Mouse (Mus musculus) hindbrain, embryonic 14.5 days (tissue): ENCODE results near the gene G6pc. TPM values are rescaled to one million over a fixed set of nuclear protein-coding genes. Genes with fewer than 3 reads are reported as not detected.
A peak's percentile ranks its signal among the peaks of the same experiment; 100 is the strongest.
"Not testable (repeated sequence)": the region's sequence is repeated elsewhere in the genome, so short reads cannot be mapped to it uniquely, and the experiment has no call there.

Experiments
- ATAC-seq: fragments of 200-750 bp; cut with Nextera tagmentation; 2 replicates; pipeline ENCODE4 v1.8.0; 2017; ENCODE audit warnings: moderate number of reproducible peaks, mild to moderate bottlenecking, moderate TSS enrichment, moderate library complexity; ENCODE audit not compliant: low FRiP score
- DNase-seq: peaks from one replicate; pipeline ENCODE4 v3.0.0-alpha.2; 2015; ENCODE audit warnings: low spot score
- H3K27ac ChIP-seq: fragments of 300-500 bp; sonication (generic); 2 replicates; pipeline ENCODE4 v1.5.1; 2014; ENCODE audit warnings: mild to moderate bottlenecking, moderate library complexity
- H3K27me3 ChIP-seq: fragments of 300-500 bp; sonication (generic); 2 replicates; pipeline ENCODE4 v1.6.1; 2014; ENCODE audit warnings: mild to moderate bottlenecking, low read length, mixed read lengths; ENCODE audit not compliant: control insufficient read depth, insufficient read depth
- H3K36me3 ChIP-seq: fragments of 300-500 bp; sonication (generic); replicated peaks from 2 replicates; pipeline ENCODE4 v1.6.1; 2014; ENCODE audit not compliant: control insufficient read depth, insufficient read depth
- H3K4me1 ChIP-seq: fragments of 300-500 bp; sonication (generic); replicated peaks from 2 replicates; pipeline ENCODE4 v1.6.1; 2014; ENCODE audit warnings: antibody characterized with exemption, low read length, mixed read lengths; ENCODE audit not compliant: control insufficient read depth, insufficient read depth
- H3K4me2 ChIP-seq: fragments of 300-500 bp; sonication (generic); replicated peaks from 2 replicates; pipeline ENCODE4 v1.6.1; 2014; ENCODE audit warnings: mild to moderate bottlenecking, moderate library complexity
- H3K4me3 ChIP-seq: fragments of 300-500 bp; sonication (generic); replicated peaks from 2 replicates; pipeline ENCODE4 v1.5.1; 2014; ENCODE audit warnings: mild to moderate bottlenecking, low read length
- H3K9ac ChIP-seq: fragments of 300-500 bp; sonication (generic); 2 replicates; pipeline ENCODE4 v1.6.1; 2014
- H3K9me3 ChIP-seq: fragments of 300-500 bp; sonication (generic); 2 replicates; pipeline ENCODE4 v1.6.1; 2016; ENCODE audit warnings: low read length; ENCODE audit not compliant: control insufficient read depth
- WGBS: fragments of 180-500 bp; shearing (Covaris S2); extraction: QIAGEN DNeasy Blood & Tissue Kit; methylation state at CpG from one replicate; pipeline ENCODE4 v1.1.7; 2014; 5-methylcytosine and 5-hydroxymethylcytosine counted together
- polyA plus RNA-seq: library from polyadenylated mRNA; unstranded; fragments of >200 nt; fragmentation: Nextera tagmentation; extraction: Ambion mirVana; gene quantifications from 2 replicates; pipeline ENCODE4 v1.2.1, GENCODE M21; 2014

G6pc gene
- not detected in 2 replicates for polyA plus RNA-seq

GRCm38 (mm10) chr11:101367326-101367935 is at the start of gene G6pc:
Gene G6pc, plus strand, starts transcription at chr11:101367561.
- Histone ChIP-seq H3K27ac (no peak within 1 kb of the TSS), H3K4me3 (no peak within 1 kb of the TSS), H3K36me3 (no peaks in the 10 kb centered on the region), H3K27me3 (no peaks in the 10 kb centered on the region), H3K4me1 (no peaks in the 10 kb centered on the region), H3K9ac (no peak within 1 kb of the TSS), H3K9me3 (no peaks in the 10 kb centered on the region), H3K4me2 (no peak within 1 kb of the TSS)
- ATAC-seq (no peak), DNase-seq (no peak)
- WGBS = 92% methylated on average over 8 of the region's 8 CpGs

DNA sequence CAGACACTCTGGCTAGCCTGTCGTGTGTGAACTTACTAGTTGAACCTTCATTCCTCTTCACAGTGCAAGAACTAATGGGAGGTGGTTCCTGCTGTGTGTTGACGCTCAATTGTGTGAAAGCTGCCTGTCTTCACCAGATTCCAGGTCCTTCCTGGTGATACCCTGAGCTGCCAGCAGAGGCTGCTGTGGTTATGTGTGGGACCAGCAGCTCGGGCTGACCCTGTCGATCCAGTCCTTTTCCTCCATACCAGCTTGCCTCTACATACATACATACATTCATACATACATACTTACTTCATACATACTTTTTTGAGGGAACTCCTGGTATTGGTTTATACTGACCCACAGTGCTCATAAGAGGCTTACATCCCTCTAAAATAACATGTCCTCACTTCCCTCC is 43.8 kb upstream of the G6pc start:
- H3K27ac ChIP-seq = no peak overlapping the region
- no peaks in the 10 kb centered on the region for H3K27me3 ChIP-seq
- peak; percentile 62; the same call in 1 of the 2 replicates for ATAC-seq
- H3K4me1 ChIP-seq = no peaks in the 10 kb centered on the region
- H3K9ac ChIP-seq = no peak overlapping the region
- WGBS = 9% methylated on average over 4 of the region's 4 CpGs
- H3K9me3 ChIP-seq = no peaks in the 10 kb centered on the region
- H3K4me2 ChIP-seq = no peak overlapping the region
- no peak overlapping the region for H3K4me3 ChIP-seq
- H3K36me3 ChIP-seq = peaks cover 72% of the 10 kb centered on the region
- DNase-seq = peak; percentile 79

DNA sequence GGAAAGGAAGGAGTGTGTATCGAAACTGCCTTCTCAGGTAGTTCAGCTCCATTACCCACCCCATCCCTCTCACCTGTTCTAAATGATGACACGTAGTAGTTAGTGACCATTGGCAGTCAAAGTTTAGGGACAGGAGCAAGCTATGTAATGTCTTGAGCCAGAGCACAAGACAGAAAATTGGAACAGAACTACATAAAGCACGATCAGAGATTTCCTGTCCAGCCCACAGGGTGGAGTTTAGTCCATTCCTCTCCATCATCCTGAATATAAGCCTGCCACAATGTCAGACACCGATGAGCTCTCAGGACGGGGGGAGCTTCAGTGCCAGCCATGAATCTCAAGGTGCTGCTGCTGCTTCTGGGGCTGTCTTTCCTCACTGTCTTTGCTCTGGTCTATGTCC is 42.6 kb upstream of the G6pc start, which contains the start of gene Aoc2:
Gene Aoc2, plus strand, starts transcription at position 301 of the 400 bp plus-strand sequence.
- H3K9ac ChIP-seq = no peak within 1 kb of the TSS
- no peaks in the 10 kb centered on the region for H3K4me1 ChIP-seq
- no peak within 1 kb of the TSS for H3K4me2 ChIP-seq
- no peaks in the 10 kb centered on the region for H3K27me3 ChIP-seq
- no peak within 1 kb of the TSS for H3K27ac ChIP-seq
- peaks cover 61% of the 10 kb centered on the region for H3K36me3 ChIP-seq
- no peaks in the 10 kb centered on the region for H3K9me3 ChIP-seq
- ATAC-seq (no peak), DNase-seq (no peak)
- 94% methylated on average over 5 of the region's 5 CpGs for WGBS
- no peak within 1 kb of the TSS for H3K4me3 ChIP-seq

- ATAC-seq, H3K4me2 ChIP-seq, H3K9me3 ChIP-seq, H3K4me3 ChIP-seq, H3K9ac ChIP-seq, H3K27ac ChIP-seq, H3K4me1 ChIP-seq, H3K27me3 ChIP-seq, DNase-seq: not testable (repeated sequence)
- H3K36me3 ChIP-seq = peaks cover 56% of the 10 kb centered on the region
- WGBS = 86% methylated on average over 11 of the region's 11 CpGs
These were observed 42.2 kb upstream of the G6pc start for GRCm38 (mm10) chr11:101325201-101325600.

DNA sequence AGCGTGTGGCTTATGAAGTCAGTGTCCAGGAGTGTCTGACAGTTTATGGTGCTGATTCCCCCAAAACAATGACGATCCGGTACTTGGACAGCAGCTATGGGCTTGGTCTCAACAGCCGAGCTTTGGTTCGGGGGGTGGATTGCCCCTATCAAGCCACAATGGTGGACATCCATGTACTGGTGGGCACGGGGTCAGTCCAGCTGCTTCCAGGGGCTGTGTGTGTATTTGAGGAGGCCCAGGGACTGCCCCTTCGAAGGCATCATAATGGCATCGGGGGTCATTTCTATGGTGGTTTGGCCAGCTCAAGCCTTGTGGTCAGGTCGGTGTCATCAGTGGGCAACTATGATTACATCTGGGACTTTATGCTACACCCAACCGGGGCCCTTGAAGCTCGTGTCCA is 41.2 kb upstream of the G6pc start:
- DNase-seq = no peak
- H3K36me3 ChIP-seq = peaks cover 47% of the 10 kb centered on the region
- no peak for ATAC-seq
- no peak overlapping the region for H3K27ac ChIP-seq
- H3K4me3 ChIP-seq = no peak overlapping the region
- 83% methylated on average over 11 of the region's 11 CpGs for WGBS
- H3K27me3 ChIP-seq = no peaks in the 10 kb centered on the region
- H3K9ac ChIP-seq = no peak overlapping the region
- H3K4me1 ChIP-seq = no peaks in the 10 kb centered on the region
- no peak overlapping the region for H3K4me2 ChIP-seq
- no peaks in the 10 kb centered on the region for H3K9me3 ChIP-seq

- DNase-seq (no peak), ATAC-seq (no peak)
- Histone ChIP-seq H3K9me3 (no peaks in the 10 kb centered on the region), H3K36me3 (peaks cover 35% of the 10 kb centered on the region), H3K27ac (no peak overlapping the region), H3K4me2 (no peak overlapping the region), H3K27me3 (no peaks in the 10 kb centered on the region), H3K4me1 (no peaks in the 10 kb centered on the region), H3K9ac (no peak overlapping the region), H3K4me3 (no peak overlapping the region)
- 61% methylated on average over 3 of the region's 3 CpGs for WGBS
These were observed 40.0 kb upstream of the G6pc start for GRCm38 (mm10) chr11:101327311-101327710.

DNA sequence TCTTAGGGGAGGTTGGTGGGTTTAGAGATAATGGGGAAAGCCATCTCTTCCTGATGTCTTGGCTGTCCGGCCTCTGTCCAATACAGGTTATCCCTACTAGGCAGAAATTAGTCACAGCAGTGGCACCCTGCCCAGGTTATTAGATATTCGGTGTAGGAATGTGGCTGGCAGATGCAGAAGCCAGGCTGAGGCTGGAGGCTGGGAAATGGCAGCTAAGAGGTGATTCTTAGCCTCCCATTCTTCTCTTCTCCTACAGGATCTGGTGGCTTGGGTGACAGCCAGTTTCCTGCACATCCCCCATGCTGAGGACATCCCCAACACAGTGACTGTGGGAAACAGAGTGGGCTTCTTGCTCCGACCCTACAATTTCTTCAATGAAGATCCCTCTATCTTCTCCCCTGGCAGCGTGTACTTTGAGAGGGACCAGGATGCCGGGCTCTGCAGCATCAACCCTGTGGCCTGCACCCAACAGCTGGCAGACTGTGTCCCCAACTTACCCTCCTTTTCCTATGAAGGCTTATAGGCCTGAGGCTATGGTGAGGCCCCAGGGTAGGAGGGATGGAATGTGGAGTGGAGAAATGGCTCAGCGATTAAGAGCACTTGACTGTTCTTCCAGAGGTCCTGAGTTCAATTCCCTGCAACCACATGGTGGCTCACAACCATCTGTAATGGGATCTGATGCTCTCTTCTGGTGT is 38.3 kb upstream of the G6pc start:
- H3K4me2 ChIP-seq = no peak overlapping the region
- no peak for DNase-seq
- no peaks in the 10 kb centered on the region for H3K27me3 ChIP-seq
- H3K27ac ChIP-seq = no peak overlapping the region
- 82% methylated on average over 6 of the region's 6 CpGs for WGBS
- no peaks in the 10 kb centered on the region for H3K4me1 ChIP-seq
- H3K9me3 ChIP-seq = no peaks in the 10 kb centered on the region
- ATAC-seq = no peak
- H3K4me3 ChIP-seq = no peak overlapping the region
- H3K36me3 ChIP-seq = peaks cover 21% of the 10 kb centered on the region
- H3K9ac ChIP-seq = no peak overlapping the region

DNA sequence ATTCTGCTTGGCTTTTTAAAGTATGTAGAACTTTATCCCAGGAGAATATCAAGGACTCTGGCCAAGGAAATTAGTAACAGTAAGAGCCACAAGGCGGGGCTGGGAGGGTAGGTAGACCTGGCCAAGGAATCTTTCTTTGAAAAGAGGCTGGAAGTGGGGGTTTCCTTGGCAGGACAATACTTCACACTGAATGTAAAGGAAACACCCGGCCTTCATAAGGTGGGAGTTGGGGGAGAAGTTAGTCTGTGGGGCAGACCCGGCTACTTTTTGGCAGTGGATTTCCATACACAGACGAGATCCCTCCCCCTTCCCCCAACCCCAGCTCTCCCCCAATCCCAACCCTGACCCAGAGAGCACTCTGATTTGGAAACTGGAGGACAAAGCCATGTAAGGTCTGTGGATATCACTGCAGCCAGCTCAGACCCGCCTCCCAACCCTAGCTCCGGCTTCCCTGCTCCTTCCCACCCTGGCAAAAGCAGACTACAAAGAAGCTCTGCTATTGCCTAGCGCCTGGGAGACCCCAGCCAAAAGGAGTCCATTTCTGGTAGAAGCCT is 36.9 kb upstream of the G6pc start, which contains the start of gene Aoc3:
Gene Aoc3, plus strand, starts transcription at position 235 of the 554 bp plus-strand sequence.
- WGBS = 71% methylated on average over 7 of the region's 7 CpGs
- Histone ChIP-seq H3K4me2 (no peak within 1 kb of the TSS), H3K9ac (no peak within 1 kb of the TSS), H3K36me3 (peaks cover 7% of the 10 kb centered on the region), H3K27me3 (no peaks in the 10 kb centered on the region), H3K9me3 (no peaks in the 10 kb centered on the region), H3K27ac (no peak within 1 kb of the TSS), H3K4me3 (no peak within 1 kb of the TSS), H3K4me1 (no peaks in the 10 kb centered on the region)
- no peak for DNase-seq
- no peak for ATAC-seq

- not testable (repeated sequence) for H3K4me1 ChIP-seq, DNase-seq, H3K27ac ChIP-seq, H3K9ac ChIP-seq, H3K4me3 ChIP-seq, H3K36me3 ChIP-seq, H3K9me3 ChIP-seq, H3K4me2 ChIP-seq, H3K27me3 ChIP-seq, ATAC-seq
- WGBS = 68% methylated on average over 5 of the region's 6 CpGs
These were observed 36.4 kb upstream of the G6pc start for GRCm38 (mm10) chr11:101330961-101331360.
